Mouse (Mus musculus) adrenal gland (tissue): Measurements from ENCODE around the gene Accs.

ENCODE experiments used
- intact Hi-C: fragments of 180-260 bp; cut with DNase I; formaldehyde crosslinking; loops from one replicate; pipeline ENCODE4 v1.15.1; 2025
- long read RNA-seq, 2 experiments: library from polyadenylated mRNA; unstranded; transcript quantifications; one replicate each; pipeline ENCODE4 v2.0.0; 2020; ENCODE audit warnings: borderline replicate concordance in 1 of 2; ENCODE audit not compliant: insufficient replicate concordance in 1 of 2

Gene Accs
- long read RNA-seq, experiment 1, partial matches to known transcripts, result 1 of 3 reads
- long read RNA-seq, experiment 1, other reads (novel, unspliced or antisense), result 1 of 3 reads
- long read RNA-seq, experiment 2, partial matches to known transcripts, result 0 of 4 reads
- long read RNA-seq, experiment 2, other reads (novel, unspliced or antisense), result 3 of 4 reads

DNA sequence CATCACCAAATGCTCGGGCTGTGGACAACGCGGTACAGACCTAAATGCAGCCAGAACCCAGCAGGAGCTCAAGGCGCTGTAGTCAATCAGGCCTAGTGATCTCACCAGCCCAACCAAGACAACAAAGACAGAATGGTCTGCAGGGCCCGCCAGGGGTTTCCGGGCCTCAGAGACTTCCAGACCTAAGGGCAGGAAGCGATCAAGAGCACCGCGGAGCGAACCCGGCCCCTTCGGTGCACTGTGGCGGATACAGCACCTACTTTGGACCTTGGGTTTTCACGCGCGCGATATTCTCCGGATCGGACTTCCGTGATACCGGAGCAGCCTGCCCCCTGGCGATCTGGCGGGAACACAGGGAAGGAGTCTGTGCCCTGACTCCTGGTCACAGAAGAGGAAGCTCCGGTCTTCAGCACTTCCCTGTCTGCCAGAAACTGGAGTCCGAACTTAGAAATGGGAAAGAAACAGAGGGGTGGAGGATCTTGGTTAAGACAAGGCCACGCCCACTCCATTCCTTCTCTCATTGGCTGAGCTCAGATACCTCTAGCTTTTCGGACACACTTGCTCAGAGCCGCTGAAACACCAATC lies at the start of gene Accs:
Gene Accs (minus strand): TSS at position 439 of the 585 bp plus-strand sequence.
- intact Hi-C loops, result no loop called here

DNA sequence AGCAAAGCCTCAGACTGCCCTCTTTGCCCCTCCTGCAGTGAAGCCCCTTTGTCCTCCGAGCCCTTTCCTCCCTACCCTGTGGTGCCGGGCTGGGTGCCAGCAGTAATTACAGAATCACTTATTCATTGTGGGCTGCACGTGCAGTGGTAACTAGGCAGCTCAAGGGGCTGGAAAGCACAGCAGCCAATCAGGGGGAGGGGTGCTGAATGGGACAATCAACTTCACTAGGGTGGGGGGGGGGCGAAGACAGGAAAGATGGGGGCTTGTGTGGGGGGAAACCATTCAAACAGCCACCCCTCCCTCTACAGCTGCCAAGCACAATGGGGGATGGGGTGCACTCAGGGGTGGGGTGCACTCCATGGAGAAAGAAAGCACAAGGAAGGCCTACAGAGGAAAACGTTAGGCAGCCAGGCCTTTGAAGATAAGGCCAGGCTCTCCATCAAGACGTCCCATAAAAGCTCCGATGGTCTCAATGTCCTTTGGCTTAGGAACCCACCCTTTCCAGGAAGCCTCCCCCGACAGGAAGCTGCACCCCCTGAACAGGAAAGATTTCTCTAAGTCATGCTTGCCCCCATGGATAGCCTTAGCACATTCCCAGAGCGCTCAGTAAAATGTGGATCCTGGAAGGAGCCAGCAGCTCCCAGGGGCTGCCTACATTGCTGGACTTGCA lies 42.0 kb upstream of the Accs start:
- intact Hi-C loops, result no loop called here

DNA sequence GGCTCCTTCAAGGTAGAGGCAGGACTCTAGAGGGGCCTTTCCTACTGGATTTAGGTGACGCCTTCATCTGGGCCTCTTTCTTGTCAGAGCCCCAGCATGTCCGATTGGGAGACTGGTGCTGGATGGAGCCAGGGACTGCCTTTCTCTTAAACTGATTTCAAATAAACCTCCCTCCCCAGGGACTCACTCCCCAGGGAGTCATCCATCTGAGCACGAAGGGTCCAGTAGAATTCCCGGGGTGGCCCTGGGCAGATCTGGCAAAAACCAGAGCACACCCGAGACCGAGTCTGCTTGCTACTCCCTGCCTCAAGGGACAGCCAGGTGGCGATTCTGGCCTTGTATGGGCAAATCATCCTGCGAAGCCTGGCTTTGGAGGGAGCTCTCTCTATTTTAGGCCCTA lies 40.4 kb upstream of the Accs start:
- intact Hi-C loops, result no loop called here

DNA sequence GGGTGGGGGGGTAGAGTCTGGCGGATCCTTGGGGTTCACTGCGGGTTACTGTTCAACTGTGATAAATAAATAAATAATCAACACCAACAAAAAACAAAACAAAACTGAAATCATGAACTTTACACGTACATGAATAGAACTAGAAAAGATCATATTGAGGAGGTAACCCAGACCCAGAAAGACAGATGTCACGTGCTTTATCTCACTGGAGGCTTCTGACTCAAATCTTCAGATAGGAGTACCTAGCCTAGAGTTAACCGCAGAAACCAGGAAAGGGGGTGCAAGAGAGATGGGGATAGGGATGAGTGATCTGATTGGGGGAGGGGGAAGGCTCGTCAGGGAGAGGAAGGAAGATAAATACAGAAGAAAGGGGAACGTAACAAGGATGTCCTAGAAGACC lies 39.3 kb upstream of the Accs start:
- intact Hi-C loops, result no loop called here

DNA sequence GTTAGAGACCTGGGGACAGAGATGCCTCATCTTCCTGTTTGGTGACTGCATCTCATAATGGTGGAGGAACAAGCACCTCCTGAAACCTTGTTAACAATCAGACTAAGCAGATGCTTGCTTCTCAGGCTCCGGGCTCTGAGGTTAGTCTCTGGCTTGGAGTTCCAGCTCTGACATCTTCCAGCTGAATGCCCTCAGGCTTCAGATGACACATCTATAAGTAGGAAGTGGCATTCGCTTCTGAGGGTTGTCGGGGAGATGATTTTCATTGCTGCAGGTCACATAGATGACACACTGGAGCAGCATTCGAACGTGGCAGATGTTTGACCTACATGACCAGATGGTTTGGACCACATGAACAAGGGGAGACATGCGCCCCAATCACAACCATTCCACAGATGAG lies 38.6 kb upstream of the Accs start:
- intact Hi-C loops, result no loop called here

DNA sequence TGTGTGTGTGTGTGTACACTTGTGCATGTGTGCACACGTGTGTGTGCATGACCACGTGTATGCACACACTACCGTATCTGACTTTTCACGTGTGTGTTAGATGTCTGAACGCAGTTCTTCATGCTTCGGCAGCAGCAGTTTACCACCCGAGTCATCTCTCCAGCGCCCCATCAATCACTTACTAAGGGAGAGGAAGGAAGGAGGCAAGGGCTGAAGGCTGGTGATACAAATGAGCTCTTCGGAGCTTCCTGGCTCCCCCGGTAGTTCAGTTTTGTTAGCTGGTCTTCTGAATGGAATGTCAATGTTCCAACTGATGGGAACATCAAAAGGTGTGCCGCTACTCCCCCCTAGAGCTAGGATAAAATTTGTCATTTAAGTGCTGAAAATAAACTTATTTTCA lies 37.5 kb upstream of the Accs start:
- intact Hi-C loops, result no loop called here

DNA sequence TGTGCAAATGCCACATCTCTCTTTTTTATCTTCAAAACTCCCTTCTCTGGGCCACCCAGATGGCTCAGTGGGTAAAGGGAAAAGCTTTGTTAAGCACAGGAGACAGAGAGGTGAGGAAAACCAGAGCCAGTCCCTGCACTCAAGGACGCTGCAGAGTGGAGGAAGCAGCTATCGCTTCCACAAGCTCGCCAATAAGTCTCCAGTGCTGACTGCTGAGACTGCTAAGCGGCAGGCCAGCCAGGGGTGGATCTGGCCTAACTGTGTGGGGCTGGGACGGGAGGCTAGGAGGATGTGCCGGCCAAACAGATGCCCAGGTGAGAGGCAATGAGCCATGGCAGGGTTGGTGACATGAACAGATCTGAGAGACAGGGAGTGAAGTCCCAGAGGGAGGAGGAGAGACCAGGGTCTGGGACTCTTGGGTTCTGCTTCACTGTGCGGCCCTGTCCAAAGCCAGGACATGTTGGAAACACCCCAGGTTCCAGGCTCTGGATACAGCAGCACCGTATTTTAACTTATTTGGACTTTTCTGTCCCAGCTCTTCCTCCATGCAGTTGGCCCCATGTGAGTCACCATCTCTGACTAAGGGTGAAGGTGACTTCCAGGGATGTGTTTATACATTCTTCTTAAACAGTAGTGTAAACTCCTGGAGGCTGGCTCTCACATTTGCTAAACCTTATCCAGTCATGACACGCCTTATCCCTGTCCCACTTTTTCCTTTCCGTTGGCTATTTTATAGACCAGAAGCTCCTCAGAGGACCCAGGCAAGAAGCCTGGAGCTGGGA lies 36.5 kb upstream of the Accs start:
- intact Hi-C loops, result no loop called here

DNA sequence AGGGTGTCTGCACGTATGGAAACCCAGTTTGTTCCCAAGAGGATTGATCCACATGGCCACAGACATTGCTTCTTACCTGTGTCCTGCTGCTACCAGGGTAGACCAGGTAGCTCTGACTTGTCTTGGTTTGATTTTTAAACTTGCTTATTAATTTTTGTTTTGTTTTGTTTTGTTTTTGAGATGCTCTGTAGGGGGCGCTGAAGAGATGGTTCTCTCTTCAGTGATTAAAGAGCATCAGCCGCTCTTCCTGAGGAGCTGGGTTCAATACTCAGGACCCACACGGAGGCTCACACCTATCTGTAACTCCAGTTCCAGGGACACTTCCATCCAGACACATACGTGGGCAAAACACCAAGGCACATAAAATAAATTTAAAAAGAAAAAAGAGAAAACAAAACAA lies 33.3 kb upstream of the Accs start:
- intact Hi-C loops, result loop anchor here (5.0 kb wide), 1 partner anchor 74 kb away; the partner anchor contains the start of gene Gm13889

DNA sequence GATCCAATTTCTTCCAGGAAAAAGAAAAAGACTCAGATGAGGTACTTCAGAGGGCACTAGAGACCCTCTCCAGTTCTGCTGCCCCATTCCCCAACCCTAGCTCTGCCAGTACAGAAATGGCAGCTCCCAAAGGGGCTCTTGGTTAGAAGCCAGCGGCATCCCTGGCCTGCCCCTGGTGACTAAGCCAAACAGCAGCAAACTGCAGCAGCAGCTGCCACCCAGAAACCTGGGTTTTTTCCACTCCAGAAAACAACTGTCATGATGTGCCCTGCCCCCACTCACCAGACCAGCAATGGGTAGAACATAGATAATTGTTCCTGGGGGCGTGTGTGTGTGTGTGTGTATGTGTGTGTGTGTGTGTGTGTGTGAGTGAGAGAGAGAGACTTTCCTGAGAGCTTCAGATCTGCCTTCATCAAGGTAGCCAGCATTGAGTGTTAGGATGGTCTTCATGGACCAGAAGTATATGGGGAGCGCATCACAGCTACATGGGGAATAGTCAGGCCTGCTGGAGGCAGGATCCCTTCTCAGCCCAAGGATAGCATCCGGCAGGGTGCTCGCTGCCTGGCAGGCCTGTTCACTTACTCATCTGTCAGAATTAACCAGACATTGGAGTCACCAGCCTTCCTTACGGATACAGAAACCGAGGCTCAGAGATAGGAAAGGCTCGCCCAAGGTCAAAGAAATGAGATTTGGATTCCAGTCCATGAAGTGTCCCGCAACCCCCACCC lies 32.1 kb upstream of the Accs start:
- intact Hi-C loops, result loop anchor here (5.0 kb wide), 1 partner anchor 75 kb away; the partner anchor contains the start of gene Gm13889

DNA sequence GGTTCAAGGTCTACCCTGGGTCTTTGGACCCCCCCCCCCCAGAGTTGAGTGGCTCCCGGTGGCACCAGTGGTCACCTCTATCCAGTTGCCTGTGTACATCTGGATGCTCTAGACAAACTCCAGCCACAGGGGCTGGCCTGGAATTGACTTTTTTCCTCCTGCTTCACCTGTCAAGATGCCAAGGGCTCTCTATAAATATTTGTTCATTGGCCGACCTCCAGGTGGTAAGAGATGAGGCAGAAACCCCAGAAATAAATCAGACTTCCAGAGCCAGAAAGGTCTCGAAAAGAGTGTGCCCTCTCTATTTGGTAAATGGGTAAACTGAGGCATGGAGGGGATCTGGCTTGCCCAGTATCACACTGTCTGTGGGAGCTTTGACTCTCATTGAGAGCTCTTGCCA lies 31.2 kb upstream of the Accs start:
- intact Hi-C loops, result loop anchor here (5.0 kb wide), 1 partner anchor 76 kb away; the partner anchor contains the start of gene Gm13889

DNA sequence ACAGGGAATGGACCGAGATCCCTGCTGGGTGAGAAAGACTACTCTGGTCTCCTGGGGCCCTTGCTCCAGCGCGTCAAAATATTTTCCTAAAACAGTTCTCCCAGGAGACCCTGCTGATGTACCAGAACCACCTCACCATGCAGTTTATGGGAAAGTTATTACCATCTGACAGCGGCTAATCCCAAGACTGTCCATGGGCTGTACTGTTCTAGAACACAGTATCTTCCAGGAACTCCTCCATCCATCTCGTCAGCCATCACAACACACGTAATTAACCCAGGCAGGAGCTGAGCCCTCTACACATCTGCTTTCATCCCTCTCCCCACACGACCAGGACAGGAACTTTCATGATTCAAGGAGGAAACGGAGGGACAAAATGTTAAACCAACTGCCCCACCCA lies 30.7 kb upstream of the Accs start:
- intact Hi-C loops, result loop anchor here (5.0 kb wide), 1 partner anchor 77 kb away; the partner anchor contains the start of gene Gm13889

DNA sequence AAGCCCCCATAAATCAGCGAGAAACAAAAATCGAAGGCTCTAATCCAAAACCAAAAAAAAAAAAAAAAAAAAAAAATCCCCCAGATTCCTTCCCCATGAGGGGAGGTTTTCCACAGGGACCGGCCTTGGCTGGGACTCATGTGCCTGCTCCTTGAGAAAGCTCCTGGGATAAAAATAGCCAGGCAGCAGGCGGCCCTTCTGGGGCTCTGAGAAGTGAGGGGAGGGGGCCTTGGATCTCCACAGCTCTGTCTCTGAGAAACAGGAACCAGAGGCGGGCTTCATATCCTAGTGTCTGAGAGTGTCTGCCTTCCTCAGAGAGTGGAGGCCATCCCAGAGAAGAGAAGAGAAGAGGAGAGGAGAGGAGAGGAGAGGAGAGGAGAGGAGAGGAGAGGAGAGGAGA lies 27.3 kb upstream of the Accs start:
- intact Hi-C loops, result no loop called here

DNA sequence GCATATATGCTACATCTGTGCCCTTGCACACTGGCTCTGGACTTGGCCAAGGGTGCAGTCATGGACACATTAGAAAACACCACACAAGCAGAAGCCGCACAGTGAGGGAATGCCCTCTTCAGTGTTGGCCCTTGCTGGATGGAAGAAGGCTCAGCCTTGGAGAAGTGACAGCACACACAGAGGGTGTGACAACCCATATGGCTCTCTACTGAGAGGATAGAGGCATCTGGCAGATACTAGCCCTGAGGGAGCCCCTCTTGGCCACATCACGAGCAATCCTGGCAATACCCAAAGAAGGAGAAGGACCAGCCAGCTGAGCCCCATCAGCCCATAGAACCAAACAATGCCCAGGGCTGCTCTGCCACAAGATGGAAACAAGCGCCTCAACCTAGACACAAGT lies 24.9 kb upstream of the Accs start:
- intact Hi-C loops, result loop anchor here (5.0 kb wide), 1 partner anchor 73 kb away; no protein-coding TSS in a partner anchor

DNA sequence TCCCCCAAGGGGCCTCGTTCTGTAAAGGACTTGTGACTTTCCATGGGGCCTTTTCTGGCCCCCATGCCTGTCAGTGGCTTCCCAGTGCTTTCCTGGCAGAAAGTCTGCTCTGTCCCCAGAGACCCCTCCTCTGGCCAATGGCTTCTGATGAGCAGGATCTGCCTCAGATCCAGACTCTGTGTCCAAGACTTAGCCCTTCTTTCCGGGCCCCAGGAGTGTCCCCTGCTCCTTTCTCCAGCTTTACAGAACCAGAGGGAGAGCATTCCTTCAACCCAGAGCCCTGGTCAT lies 24.4 kb upstream of the Accs start:
- intact Hi-C loops, result loop anchor here (5.0 kb wide), 1 partner anchor 73 kb away; no protein-coding TSS in a partner anchor

DNA sequence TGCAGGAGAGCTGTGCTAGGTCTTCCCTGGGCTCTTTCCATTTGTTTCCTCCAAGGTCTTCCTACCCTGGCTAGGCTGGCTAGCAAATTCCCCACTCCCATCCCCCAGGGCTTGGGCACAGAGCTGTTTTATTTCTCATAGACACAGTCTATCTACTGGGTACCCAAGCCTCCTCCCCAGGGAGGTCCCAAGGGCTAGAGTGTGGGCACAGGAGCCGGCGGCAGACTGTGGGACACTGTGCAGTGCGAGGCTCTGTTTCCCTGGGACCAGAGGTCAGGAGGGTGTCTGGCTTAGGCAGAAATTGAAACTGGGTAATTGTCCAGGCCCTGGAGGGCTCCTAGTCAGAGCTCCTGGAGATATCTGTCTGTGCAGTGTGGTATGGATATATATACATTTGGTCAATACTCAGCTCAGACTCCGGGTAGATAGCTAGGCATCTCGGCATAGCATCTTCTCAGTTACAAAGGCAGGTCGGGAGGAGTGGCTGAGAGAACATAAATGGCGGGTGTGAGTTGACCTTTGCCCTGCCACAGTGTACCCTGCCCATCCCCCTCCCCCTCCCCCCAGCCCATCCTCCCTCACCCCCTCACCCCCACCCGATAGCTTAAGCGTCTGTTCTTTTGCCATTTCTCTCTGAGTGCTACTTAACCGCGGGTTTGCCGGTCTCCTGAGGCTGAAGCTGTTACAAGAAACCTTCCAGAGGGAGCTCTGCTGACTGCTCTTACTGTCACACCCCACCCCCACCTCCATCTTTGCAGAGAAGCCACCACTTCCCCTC lies 23.9 kb upstream of the Accs start:
- intact Hi-C loops, result loop anchor here (5.0 kb wide), 1 partner anchor 74 kb away; no protein-coding TSS in a partner anchor

DNA sequence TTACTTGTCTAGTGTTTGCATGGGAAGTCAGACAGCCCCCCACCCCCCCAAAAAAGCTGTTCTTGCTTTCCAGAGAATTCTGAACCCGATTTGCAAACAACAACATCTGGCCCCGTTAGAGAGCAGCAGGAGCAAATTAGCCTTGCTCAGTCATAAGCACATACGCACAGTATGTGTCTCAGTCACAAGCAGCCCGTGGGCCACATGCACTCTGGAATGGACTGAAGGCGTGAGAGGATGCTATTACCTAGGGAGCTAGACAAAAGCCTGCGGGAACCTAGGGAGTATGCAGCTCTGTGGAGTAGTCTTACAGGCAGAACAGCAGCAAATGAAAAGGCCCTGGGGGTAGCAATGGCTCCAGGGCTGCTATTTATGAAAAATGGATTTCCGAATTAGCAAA lies 22.5 kb upstream of the Accs start:
- intact Hi-C loops, result loop anchor here (5.0 kb wide), 1 partner anchor 75 kb away; no protein-coding TSS in a partner anchor

DNA sequence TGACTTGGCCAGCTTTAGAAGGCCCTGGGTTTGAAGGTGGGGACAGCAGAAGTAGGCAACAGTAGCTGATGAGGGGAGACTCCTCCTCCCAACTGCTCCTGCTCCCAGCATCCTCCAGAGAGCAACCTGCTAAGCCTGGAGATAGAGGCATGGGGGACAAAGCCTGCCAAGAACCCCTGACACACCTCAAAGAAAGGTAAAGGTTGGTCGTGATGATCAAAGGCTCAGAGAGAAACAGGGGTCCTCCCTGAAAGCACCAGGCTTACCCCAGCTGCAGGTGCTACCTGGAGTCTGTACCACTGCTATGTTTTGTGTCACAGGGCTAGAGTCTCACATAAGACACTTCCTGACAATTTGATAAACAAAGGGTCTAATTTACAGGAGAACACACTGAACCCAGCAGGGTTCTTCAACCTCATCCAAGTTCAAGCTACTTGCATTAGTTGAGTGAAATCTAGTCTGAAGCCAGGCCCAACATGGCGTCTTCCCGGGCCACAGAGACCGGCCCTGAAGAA lies 21.7 kb upstream of the Accs start:
- intact Hi-C loops, result loop anchor here (1.0 to 5.0 kb wide), 2 partner anchors 76 to 130 kb away; no protein-coding TSS in a partner anchor

DNA sequence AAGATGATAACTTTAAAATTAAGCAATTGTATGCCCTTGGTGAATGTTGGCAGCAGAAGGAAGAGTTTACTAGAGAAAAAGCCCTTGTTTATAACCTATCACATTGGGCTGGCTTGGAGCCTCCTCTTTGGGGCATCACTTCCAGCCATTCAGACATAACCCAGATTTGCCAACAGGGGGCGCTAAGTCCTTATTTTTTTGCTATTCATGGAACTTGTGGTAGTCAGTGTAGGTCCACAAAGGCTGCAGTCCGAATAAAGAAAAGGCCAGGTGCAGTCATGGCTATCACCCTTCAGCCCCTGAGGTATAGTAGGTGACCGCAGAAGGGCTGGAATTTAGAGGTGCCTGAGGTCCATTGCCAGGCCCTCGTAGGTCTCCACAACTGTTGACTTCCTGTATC lies 21.1 kb upstream of the Accs start:
- intact Hi-C loops, result loop anchor here (1.0 to 5.0 kb wide), 2 partner anchors 76 to 130 kb away; no protein-coding TSS in a partner anchor

DNA sequence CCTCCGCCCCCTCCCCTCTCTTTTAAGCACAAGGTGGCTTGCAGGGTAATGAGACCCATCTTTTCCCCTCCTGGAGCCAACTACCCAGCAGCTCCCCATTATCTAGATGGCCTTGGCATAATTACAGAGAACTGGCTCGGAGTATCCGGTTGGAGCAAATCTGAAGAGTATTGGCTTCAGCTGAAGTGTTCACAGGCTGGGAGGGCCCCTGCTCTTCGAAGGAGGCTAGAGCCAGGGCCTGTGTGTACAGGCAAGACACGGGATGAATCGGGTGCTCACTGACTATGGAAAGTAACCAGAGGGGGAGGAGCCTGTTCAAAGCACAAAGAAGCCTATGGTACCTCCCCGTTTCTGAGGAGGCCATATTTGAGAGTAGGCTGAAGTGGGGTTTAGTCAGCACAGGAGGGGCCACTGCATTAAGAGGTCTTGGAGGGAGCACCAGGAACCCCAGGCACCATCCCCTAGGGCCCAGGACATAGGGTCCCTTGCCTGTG lies 19.4 kb upstream of the Accs start, which contains the start of gene Accsl:
Gene Accsl (minus strand): TSS at position 51 of the 494 bp plus-strand sequence.
- intact Hi-C loops, result no loop called here

DNA sequence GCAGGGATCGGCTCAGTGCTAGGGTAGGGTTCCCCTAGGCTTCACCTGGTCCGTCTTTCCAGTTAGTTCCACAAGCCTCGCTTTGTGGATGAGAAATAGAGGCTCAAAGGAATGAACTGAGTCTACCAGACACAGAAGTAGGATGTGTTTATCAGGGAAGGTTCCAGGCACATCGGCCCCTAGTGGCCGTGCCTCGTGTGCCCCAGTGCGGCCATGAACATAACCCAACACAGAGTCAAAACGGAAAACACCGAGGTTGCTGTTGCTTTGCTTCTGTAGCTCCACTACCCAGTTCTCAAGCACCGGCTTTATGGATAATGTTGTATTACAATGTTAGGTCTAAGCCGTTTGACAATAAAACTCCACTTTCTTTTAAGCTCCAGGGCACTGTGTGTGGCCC lies 18.8 kb upstream of the Accs start:
- intact Hi-C loops, result no loop called here
